Mouse (Mus musculus) hindbrain, embryonic 14.5 days (tissue): ENCODE results near the gene Gm12117. TPM values are rescaled to one million over a fixed set of nuclear protein-coding genes. Genes with fewer than 3 reads are reported as not detected.

Experiments
- ATAC-seq: fragments of 200-750 bp; cut with Nextera tagmentation; 2 replicates; pipeline ENCODE4 v1.8.0; 2017; ENCODE audit warnings: moderate number of reproducible peaks, mild to moderate bottlenecking, moderate TSS enrichment, moderate library complexity; ENCODE audit not compliant: low FRiP score
- DNase-seq: peaks from one replicate; pipeline ENCODE4 v3.0.0-alpha.2; 2015; ENCODE audit warnings: low spot score
- H3K27ac ChIP-seq: fragments of 300-500 bp; sonication (generic); 2 replicates; pipeline ENCODE4 v1.5.1; 2014; ENCODE audit warnings: mild to moderate bottlenecking, moderate library complexity
- H3K27me3 ChIP-seq: fragments of 300-500 bp; sonication (generic); 2 replicates; pipeline ENCODE4 v1.6.1; 2014; ENCODE audit warnings: mild to moderate bottlenecking, low read length, mixed read lengths; ENCODE audit not compliant: control insufficient read depth, insufficient read depth
- H3K36me3 ChIP-seq: fragments of 300-500 bp; sonication (generic); replicated peaks from 2 replicates; pipeline ENCODE4 v1.6.1; 2014; ENCODE audit not compliant: control insufficient read depth, insufficient read depth
- H3K4me1 ChIP-seq: fragments of 300-500 bp; sonication (generic); replicated peaks from 2 replicates; pipeline ENCODE4 v1.6.1; 2014; ENCODE audit warnings: antibody characterized with exemption, low read length, mixed read lengths; ENCODE audit not compliant: control insufficient read depth, insufficient read depth
- H3K4me2 ChIP-seq: fragments of 300-500 bp; sonication (generic); replicated peaks from 2 replicates; pipeline ENCODE4 v1.6.1; 2014; ENCODE audit warnings: mild to moderate bottlenecking, moderate library complexity
- H3K4me3 ChIP-seq: fragments of 300-500 bp; sonication (generic); replicated peaks from 2 replicates; pipeline ENCODE4 v1.5.1; 2014; ENCODE audit warnings: mild to moderate bottlenecking, low read length
- H3K9ac ChIP-seq: fragments of 300-500 bp; sonication (generic); 2 replicates; pipeline ENCODE4 v1.6.1; 2014
- H3K9me3 ChIP-seq: fragments of 300-500 bp; sonication (generic); 2 replicates; pipeline ENCODE4 v1.6.1; 2016; ENCODE audit warnings: low read length; ENCODE audit not compliant: control insufficient read depth
- WGBS: fragments of 180-500 bp; shearing (Covaris S2); extraction: QIAGEN DNeasy Blood & Tissue Kit; methylation state at CpG from one replicate; pipeline ENCODE4 v1.1.7; 2014; 5-methylcytosine and 5-hydroxymethylcytosine counted together
- polyA plus RNA-seq: library from polyadenylated mRNA; unstranded; fragments of >200 nt; fragmentation: Nextera tagmentation; extraction: Ambion mirVana; gene quantifications from 2 replicates; pipeline ENCODE4 v1.2.1, GENCODE M21; 2014

Gm12117 gene
- not detected in 2 replicates for polyA plus RNA-seq

GRCm38 (mm10) chr11:33276637-33277036 lies at the start of gene Gm12117:
Gene Gm12117 (minus strand): TSS chr11:33276737.
- no peaks in the 10 kb centered on the region for H3K36me3 ChIP-seq
- 100% methylated on average over 3 of the region's 3 CpGs for WGBS
- no peak within 1 kb of the TSS for H3K4me2 ChIP-seq
- H3K9ac ChIP-seq, result no peak within 1 kb of the TSS
- no peak for DNase-seq
- no peak within 1 kb of the TSS for H3K4me3 ChIP-seq
- no peak for ATAC-seq
- no peaks in the 10 kb centered on the region for H3K27me3 ChIP-seq
- no peak within 1 kb of the TSS for H3K27ac ChIP-seq
- no peaks in the 10 kb centered on the region for H3K9me3 ChIP-seq
- no peaks in the 10 kb centered on the region for H3K4me1 ChIP-seq

GRCm38 (mm10) chr11:33319006-33319611 lies 42.6 kb upstream of the Gm12117 start:
- Histone ChIP-seq H3K4me2 (no peak overlapping the region), H3K9ac (no peak overlapping the region), H3K36me3 (no peaks in the 10 kb centered on the region; the same call in 1 of the 2 replicates), H3K4me1 (no peaks in the 10 kb centered on the region), H3K27ac (no peak overlapping the region), H3K9me3 (no peaks in the 10 kb centered on the region), H3K27me3 (no peaks in the 10 kb centered on the region), H3K4me3 (no peak overlapping the region)
- no peak for ATAC-seq
- no peak for DNase-seq
- 86% methylated on average over 7 of the region's 7 CpGs for WGBS

GRCm38 (mm10) chr11:33309566-33309965 lies 33.0 kb upstream of the Gm12117 start:
- no peak overlapping the region for H3K27ac ChIP-seq
- no peak overlapping the region for H3K9ac ChIP-seq
- no peaks in the 10 kb centered on the region for H3K9me3 ChIP-seq
- ATAC-seq (no peak), DNase-seq (no peak)
- no peak overlapping the region for H3K4me3 ChIP-seq
- no peaks in the 10 kb centered on the region for H3K27me3 ChIP-seq
- 78% methylated on average over 4 of the region's 4 CpGs for WGBS
- no peaks in the 10 kb centered on the region for H3K4me1 ChIP-seq
- no peaks in the 10 kb centered on the region for H3K36me3 ChIP-seq
- no peak overlapping the region for H3K4me2 ChIP-seq

GRCm38 (mm10) chr11:33300859-33301258 lies 24.3 kb upstream of the Gm12117 start:
- WGBS, result 31% methylated on average over 8 of the region's 8 CpGs
- Histone ChIP-seq H3K27me3 (no peaks in the 10 kb centered on the region), H3K4me1 (peaks cover 24% of the 10 kb centered on the region), H3K4me3 (no peak overlapping the region), H3K9me3 (no peaks in the 10 kb centered on the region), H3K36me3 (no peaks in the 10 kb centered on the region), H3K4me2 (no peak overlapping the region), H3K27ac (peak overlapping the region; percentile 14; the same call in 1 of the 2 replicates), H3K9ac (no peak overlapping the region)
- DNase-seq (peak; percentile 50), ATAC-seq (peak; percentile 64; the same call in 1 of the 2 replicates)

GRCm38 (mm10) chr11:33299371-33299770 lies 22.8 kb upstream of the Gm12117 start:
- Histone ChIP-seq H3K4me1 (peaks cover 24% of the 10 kb centered on the region), H3K9ac (no peak overlapping the region), H3K27ac (peak overlapping the region; percentile 56), H3K4me2 (no peak overlapping the region), H3K36me3 (no peaks in the 10 kb centered on the region), H3K9me3 (no peaks in the 10 kb centered on the region), H3K27me3 (no peaks in the 10 kb centered on the region), H3K4me3 (no peak overlapping the region)
- DNase-seq (no peak), ATAC-seq (no peak)
- 61% methylated on average over 11 of the region's 11 CpGs for WGBS

GRCm38 (mm10) chr11:33297121-33297520 lies 20.6 kb upstream of the Gm12117 start:
- Histone ChIP-seq H3K27me3 (no peaks in the 10 kb centered on the region), H3K4me2 (no peak overlapping the region), H3K4me1 (peaks cover 24% of the 10 kb centered on the region), H3K9ac (0 out of 2 replicates have a peak overlapping the region, but pooled peaks have one; percentile 16), H3K36me3 (no peaks in the 10 kb centered on the region), H3K4me3 (no peak overlapping the region), H3K9me3 (no peaks in the 10 kb centered on the region), H3K27ac (peak overlapping the region; percentile 47; the same call in 1 of the 2 replicates)
- 32% methylated on average over 8 of the region's 8 CpGs for WGBS
- DNase-seq, result peak; percentile 44
- peak; percentile 82 for ATAC-seq

GRCm38 (mm10) chr11:33295422-33295821 lies 18.9 kb upstream of the Gm12117 start:
- no peak overlapping the region for H3K9ac ChIP-seq
- H3K27me3 ChIP-seq, result no peaks in the 10 kb centered on the region
- H3K27ac ChIP-seq, result no peak overlapping the region
- peaks cover 18% of the 10 kb centered on the region for H3K4me1 ChIP-seq
- WGBS, result 47% methylated on average over 3 of the region's 3 CpGs
- DNase-seq (peak; percentile 76), ATAC-seq (no peak)
- no peak overlapping the region for H3K4me3 ChIP-seq
- H3K4me2 ChIP-seq, result no peak overlapping the region
- no peaks in the 10 kb centered on the region for H3K36me3 ChIP-seq
- H3K9me3 ChIP-seq, result no peaks in the 10 kb centered on the region

- WGBS, result 78% methylated on average over 6 of the region's 6 CpGs
- DNase-seq, result no peak
- Histone ChIP-seq H3K27me3 (no peaks in the 10 kb centered on the region), H3K4me2 (no peak overlapping the region), H3K9me3 (no peaks in the 10 kb centered on the region), H3K4me1 (peaks cover 10% of the 10 kb centered on the region; the same call in 1 of the 2 replicates), H3K27ac (no peak overlapping the region), H3K9ac (no peak overlapping the region), H3K36me3 (no peaks in the 10 kb centered on the region), H3K4me3 (no peak overlapping the region)
- no peak for ATAC-seq
Measured at GRCm38 (mm10) chr11:33294063-33294462, 17.5 kb upstream of the Gm12117 start.

- Histone ChIP-seq H3K4me3 (no peak overlapping the region), H3K9ac (no peak overlapping the region), H3K27ac (no peak overlapping the region), H3K4me1 (no peaks in the 10 kb centered on the region), H3K36me3 (no peaks in the 10 kb centered on the region), H3K9me3 (no peaks in the 10 kb centered on the region), H3K27me3 (no peaks in the 10 kb centered on the region), H3K4me2 (no peak overlapping the region)
- no peak for ATAC-seq
- DNase-seq, result no peak
- 90% methylated on average over 2 of the region's 2 CpGs for whole genome bisulfite sequencing
Measured at GRCm38 (mm10) chr11:33278571-33278970, 2.0 kb upstream of the Gm12117 start.
